Mouse (Mus musculus) limb, embryonic 13.5 days (tissue): Measurements from ENCODE around the gene Slc8a1. TPM values are rescaled to one million over a fixed set of nuclear protein-coding genes. Genes with fewer than 3 reads are reported as not detected.

Experiments used
- ATAC-seq: fragments of 200-750 bp; cut with Nextera tagmentation; 2 replicates; pipeline ENCODE4 v1.8.0; 2017; ENCODE audit warnings: low read depth, moderate number of reproducible peaks, moderate TSS enrichment; ENCODE audit not compliant: low FRiP score
- H3K27ac ChIP-seq: fragments of 300-500 bp; sonication (generic); 2 replicates; pipeline ENCODE4 v1.5.1; 2015; ENCODE audit warnings: inconsistent platforms, mild to moderate bottlenecking, moderate library complexity
- H3K27me3 ChIP-seq: fragments of 300-500 bp; sonication (generic); 2 replicates; pipeline ENCODE4 v1.6.1; 2015; ENCODE audit warnings: mild to moderate bottlenecking, inconsistent platforms
- H3K36me3 ChIP-seq: fragments of 300-500 bp; sonication (generic); 2 replicates; pipeline ENCODE4 v1.6.1; 2015; ENCODE audit warnings: inconsistent platforms, mild to moderate bottlenecking, moderate library complexity
- H3K4me1 ChIP-seq: fragments of 300-500 bp; sonication (generic); 2 replicates; pipeline ENCODE4 v1.6.1; 2015; ENCODE audit warnings: inconsistent platforms
- H3K4me2 ChIP-seq: fragments of 300-500 bp; sonication (generic); replicated peaks from 2 replicates; pipeline ENCODE4 v1.6.1; 2015; ENCODE audit warnings: inconsistent platforms, mild to moderate bottlenecking, moderate library complexity
- H3K4me3 ChIP-seq: fragments of 300-500 bp; sonication (generic); 2 replicates; pipeline ENCODE4 v1.5.1; 2015; ENCODE audit warnings: moderate library complexity, mild to moderate bottlenecking, inconsistent platforms
- H3K9ac ChIP-seq: fragments of 300-500 bp; sonication (generic); 2 replicates; pipeline ENCODE4 v1.6.1; 2015; ENCODE audit warnings: mild to moderate bottlenecking, inconsistent platforms
- H3K9me3 ChIP-seq: fragments of 300-500 bp; sonication (generic); 2 replicates; pipeline ENCODE4 v1.6.1; 2016; ENCODE audit warnings: inconsistent platforms
- WGBS: fragments of 180-500 bp; shearing (Covaris S2); methylation state at CpG from one replicate; pipeline ENCODE4 v1.1.7; 2015; 5-methylcytosine and 5-hydroxymethylcytosine counted together
- polyA plus RNA-seq: library from polyadenylated mRNA; unstranded; fragments of >200 nt; fragmentation: Nextera tagmentation; extraction: Ambion mirVana; gene quantifications from 2 replicates; pipeline ENCODE4 v1.2.1, GENCODE M21; 2015

Gene Slc8a1
- polyA plus RNA-seq, 1 experiment from 2014 or later, result 7.5 TPM

GRCm38 (mm10) chr17:81550864-81551263, 187.3 kb downstream of the Slc8a1 start:
- Histone ChIP-seq H3K4me2 (no peak overlapping the region), H3K4me3 (no peak overlapping the region), H3K4me1 (peaks cover 9% of the 10 kb centered on the region), H3K36me3 (no peaks in the 10 kb centered on the region), H3K9me3 (no peaks in the 10 kb centered on the region), H3K27ac (no peak overlapping the region), H3K27me3 (no peaks in the 10 kb centered on the region), H3K9ac (no peak overlapping the region)
- no peak for ATAC-seq
- 87% methylated on average over 3 of the region's 3 CpGs for WGBS

- ATAC-seq, result no peak
- Histone ChIP-seq H3K36me3 (no peaks in the 10 kb centered on the region), H3K4me3 (no peak overlapping the region), H3K4me2 (no peak overlapping the region), H3K4me1 (peaks cover 9% of the 10 kb centered on the region), H3K27ac (no peak overlapping the region), H3K27me3 (no peaks in the 10 kb centered on the region), H3K9ac (no peak overlapping the region), H3K9me3 (no peaks in the 10 kb centered on the region)
- 39% methylated on average over 4 of the region's 4 CpGs for WGBS
Measured at GRCm38 (mm10) chr17:81548016-81548415, 190.2 kb downstream of the Slc8a1 start.

- ATAC-seq, result no peak
Measured at GRCm38 (mm10) chr17:81546525-81546924, 191.7 kb downstream of the Slc8a1 start.

GRCm38 (mm10) chr17:81546012-81546411, 192.2 kb downstream of the Slc8a1 start:
- 88% methylated on average over 5 of the region's 5 CpGs for WGBS
- Histone ChIP-seq H3K9me3 (no peaks in the 10 kb centered on the region), H3K4me2 (no peak overlapping the region), H3K4me1 (no peaks in the 10 kb centered on the region), H3K27me3 (no peaks in the 10 kb centered on the region), H3K4me3 (no peak overlapping the region), H3K36me3 (no peaks in the 10 kb centered on the region), H3K27ac (no peak overlapping the region), H3K9ac (no peak overlapping the region)
- ATAC-seq, result no peak

More at GRCm38 (mm10) chr17:81546525-81546924, 191.7 kb downstream of the Slc8a1 start:
- no peak overlapping the region for H3K27ac ChIP-seq
- 0 out of 2 replicates have a peak, but pooled peaks cover under 1% of the 10 kb centered on the region for H3K4me1 ChIP-seq
- H3K9me3 ChIP-seq, result no peaks in the 10 kb centered on the region
- H3K36me3 ChIP-seq, result no peaks in the 10 kb centered on the region
- H3K27me3 ChIP-seq, result no peaks in the 10 kb centered on the region
- H3K4me3 ChIP-seq, result no peak overlapping the region
- 84% methylated on average over 6 of the region's 6 CpGs for WGBS
- H3K9ac ChIP-seq, result no peak overlapping the region
- H3K4me2 ChIP-seq, result no peak overlapping the region

- no peak for ATAC-seq
- Histone ChIP-seq H3K4me1 (no peaks in the 10 kb centered on the region), H3K27ac (no peak overlapping the region), H3K9ac (no peak overlapping the region), H3K4me3 (no peak overlapping the region), H3K4me2 (no peak overlapping the region), H3K9me3 (no peaks in the 10 kb centered on the region), H3K36me3 (no peaks in the 10 kb centered on the region), H3K27me3 (no peaks in the 10 kb centered on the region)
- 70% methylated on average over 3 of the region's 3 CpGs for WGBS
Measured at GRCm38 (mm10) chr17:81544926-81545325, 193.3 kb downstream of the Slc8a1 start.

GRCm38 (mm10) chr17:81542313-81543185, 195.6 kb downstream of the Slc8a1 start:
- Histone ChIP-seq H3K27ac (no peak overlapping the region), H3K27me3 (no peaks in the 10 kb centered on the region), H3K9me3 (no peaks in the 10 kb centered on the region), H3K36me3 (no peaks in the 10 kb centered on the region), H3K4me3 (no peak overlapping the region), H3K9ac (no peak overlapping the region), H3K4me2 (no peak overlapping the region), H3K4me1 (0 out of 2 replicates have a peak, but pooled peaks cover 8% of the 10 kb centered on the region)
- 81% methylated on average over 12 of the region's 12 CpGs for WGBS
- ATAC-seq, result no peak

- Histone ChIP-seq H3K4me1 (0 out of 2 replicates have a peak, but pooled peaks cover 8% of the 10 kb centered on the region), H3K27ac (no peak overlapping the region), H3K9ac (no peak overlapping the region), H3K4me3 (no peak overlapping the region), H3K27me3 (no peaks in the 10 kb centered on the region), H3K4me2 (no peak overlapping the region), H3K9me3 (no peaks in the 10 kb centered on the region), H3K36me3 (no peaks in the 10 kb centered on the region)
- no peak for ATAC-seq
- WGBS, result 62% methylated on average over 9 of the region's 9 CpGs
Measured at GRCm38 (mm10) chr17:81538163-81539160, 199.7 kb downstream of the Slc8a1 start.

GRCm38 (mm10) chr17:81536093-81536492, 202.1 kb downstream of the Slc8a1 start:
- no peaks in the 10 kb centered on the region for H3K36me3 ChIP-seq
- H3K4me3 ChIP-seq, result no peak overlapping the region
- H3K4me1 ChIP-seq, result 0 out of 2 replicates have a peak, but pooled peaks cover 8% of the 10 kb centered on the region
- no peaks in the 10 kb centered on the region for H3K27me3 ChIP-seq
- no peaks in the 10 kb centered on the region for H3K9me3 ChIP-seq
- H3K4me2 ChIP-seq, result no peak overlapping the region
- WGBS, result 87% methylated on average over 3 of the region's 3 CpGs
- ATAC-seq, result no peak
- no peak overlapping the region for H3K27ac ChIP-seq
- H3K9ac ChIP-seq, result no peak overlapping the region

GRCm38 (mm10) chr17:81529849-81530248, 208.3 kb downstream of the Slc8a1 start:
- peaks cover 36% of the 10 kb centered on the region for H3K4me1 ChIP-seq
- no peaks in the 10 kb centered on the region for H3K36me3 ChIP-seq
- H3K4me2 ChIP-seq, result no peak overlapping the region
- H3K9me3 ChIP-seq, result no peaks in the 10 kb centered on the region
- no peak; the same call in 1 of the 2 replicates for ATAC-seq
- 0 out of 2 replicates have a peak overlapping the region, but pooled peaks have one; percentile 3 for H3K27ac ChIP-seq
- no peaks in the 10 kb centered on the region for H3K27me3 ChIP-seq
- 32% methylated on average over 2 of the region's 2 CpGs for WGBS
- no peak overlapping the region for H3K4me3 ChIP-seq
- H3K9ac ChIP-seq, result no peak overlapping the region

GRCm38 (mm10) chr17:81528940-81529339, 209.2 kb downstream of the Slc8a1 start:
- Histone ChIP-seq H3K9me3 (no peaks in the 10 kb centered on the region), H3K27ac (no peak overlapping the region), H3K4me1 (peaks cover 44% of the 10 kb centered on the region), H3K27me3 (no peaks in the 10 kb centered on the region), H3K4me3 (no peak overlapping the region), H3K9ac (no peak overlapping the region), H3K4me2 (no peak overlapping the region), H3K36me3 (no peaks in the 10 kb centered on the region)
- ATAC-seq, result no peak
- 53% methylated on average over 4 of the region's 4 CpGs for WGBS

GRCm38 (mm10) chr17:81526463-81526862, 211.7 kb downstream of the Slc8a1 start:
- Histone ChIP-seq H3K27me3 (no peaks in the 10 kb centered on the region), H3K9me3 (no peaks in the 10 kb centered on the region), H3K9ac (no peak overlapping the region), H3K4me1 (peaks cover 56% of the 10 kb centered on the region), H3K4me3 (no peak overlapping the region), H3K4me2 (no peak overlapping the region), H3K36me3 (no peaks in the 10 kb centered on the region), H3K27ac (no peak overlapping the region)
- WGBS, result 76% methylated on average over 3 of the region's 3 CpGs
- no peak for ATAC-seq

GRCm38 (mm10) chr17:81524826-81525225, 213.4 kb downstream of the Slc8a1 start:
- WGBS, result 26% methylated on average over 6 of the region's 6 CpGs
- 0 out of 2 replicates have a peak overlapping the region, but pooled peaks have one; percentile 10 for H3K27ac ChIP-seq
- ATAC-seq, result peak; percentile 82

More at GRCm38 (mm10) chr17:81524826-81525225, 213.4 kb downstream of the Slc8a1 start:
- Histone ChIP-seq H3K9me3 (no peaks in the 10 kb centered on the region), H3K9ac (no peak overlapping the region), H3K4me3 (no peak overlapping the region), H3K4me1 (peaks cover 49% of the 10 kb centered on the region), H3K27me3 (no peaks in the 10 kb centered on the region), H3K4me2 (peak overlapping the region; percentile 2; the same call in 1 of the 2 replicates), H3K36me3 (no peaks in the 10 kb centered on the region)
